In genomic region chr5:148175742-148176426, GRCm38 (mm10) we compare ENCODE assay signal across 14 mouse cellular contexts.
DNase-seq lines count a peak whose midpoint lies in the region; ATAC-seq and TF ChIP-seq lines count a peak whose summit lies in the region.
"Had no signal": no experiment of that assay in that cellular context is flagged by ENCODE, and none has a peak within 500 bp of the region (broad histone marks: within the 10 kb centered on the region; RNA-seq: fewer than 3 reads in every experiment).

No protein-coding gene starts in this region.

- no peak for DNase-seq in hindbrain, embryonic 11.5 days (ENCODE audit: low spot score)
- DNase-seq in hindbrain, postnatal 0 days (ENCODE audit: low spot score), result no peak
- DNase-seq in ES-CJ7 (ENCODE audit: low read depth, low spot score), result peak; percentile 72
- no peak for DNase-seq in forebrain, embryonic 11.5 days (ENCODE audit: low spot score)
- DNase-seq in heart, postnatal 36 days, result no peak
- no peak for DNase-seq in left cerebral cortex, postnatal 25 days (ENCODE audit: low spot score in 2 of 2)
- DNase-seq: adrenal gland, postnatal 14 days; B cell, adult 2 months; cerebellum, adult 9-10 months; thymus, postnatal 4 days had no signal

- H3K27me3 ChIP-seq in hindbrain, embryonic 11.5 days (ENCODE audit: control insufficient read depth, insufficient read depth, low read length), result no peaks in the 10 kb centered on the region
- H3K27me3 ChIP-seq in hindbrain, postnatal 0 days (ENCODE audit: insufficient read depth, low read length), result no peaks in the 10 kb centered on the region
- no peaks in the 10 kb centered on the region for H3K27me3 ChIP-seq in forebrain, embryonic 11.5 days (ENCODE audit: control insufficient read depth, insufficient read depth, low read length)
- no peaks in the 10 kb centered on the region for H3K27me3 ChIP-seq in midbrain, embryonic 13.5 days

- no peak for TF ChIP-seq CTCF in hindbrain, postnatal 0 days (IDR thresholded peaks at IDR 0.05; ENCODE audit: low read depth)

- no peak overlapping the region for H3K4me2 ChIP-seq in hindbrain, embryonic 11.5 days (replicated peaks; ENCODE audit: low read depth, low read length)
- no peak overlapping the region for H3K4me2 ChIP-seq in hindbrain, postnatal 0 days (ENCODE audit: low read depth, low read length)
- H3K4me2 ChIP-seq in forebrain, embryonic 11.5 days (ENCODE audit: low read depth, low read length, severe bottlenecking), result no peak overlapping the region
- no peak overlapping the region for H3K4me2 ChIP-seq in midbrain, embryonic 13.5 days (replicated peaks)

- H3K36me3 ChIP-seq in hindbrain, embryonic 11.5 days (ENCODE audit: control insufficient read depth, insufficient read depth, low read length), result no peaks in the 10 kb centered on the region
- H3K36me3 ChIP-seq in hindbrain, postnatal 0 days (ENCODE audit: insufficient read depth, low read length), result no peaks in the 10 kb centered on the region
- no peaks in the 10 kb centered on the region for H3K36me3 ChIP-seq in forebrain, embryonic 11.5 days (ENCODE audit: control insufficient read depth, insufficient read depth, low read length)
- no peaks in the 10 kb centered on the region for H3K36me3 ChIP-seq in midbrain, embryonic 13.5 days
- H3K36me3 ChIP-seq: G1E had no signal

- no peaks in the 10 kb centered on the region for H3K9me3 ChIP-seq in hindbrain, embryonic 11.5 days (ENCODE audit: control insufficient read depth, low read length)
- no peaks in the 10 kb centered on the region for H3K9me3 ChIP-seq in hindbrain, postnatal 0 days (ENCODE audit: low read length)
- H3K9me3 ChIP-seq in forebrain, embryonic 11.5 days (ENCODE audit: control insufficient read depth, low read length), result no peaks in the 10 kb centered on the region; the same call in 1 of the 2 replicates
- peaks cover 13% of the 10 kb centered on the region; the same call in 1 of the 2 replicates for H3K9me3 ChIP-seq in midbrain, embryonic 13.5 days

- intact Hi-C loops in heart, postnatal 36 days (cut with DNase I), result no loop called here
- intact Hi-C loops in left cerebral cortex, postnatal 25 days (cut with DNase I), result no loop called here

- H3K4me3 ChIP-seq in hindbrain, embryonic 11.5 days (ENCODE audit: low read depth, low read length), result no peak overlapping the region
- H3K4me3 ChIP-seq in hindbrain, postnatal 0 days (ENCODE audit: low read length), result no peak overlapping the region
- no peak overlapping the region for H3K4me3 ChIP-seq in forebrain, embryonic 11.5 days (ENCODE audit: low read depth, low read length)
- no peak overlapping the region for H3K4me3 ChIP-seq in midbrain, embryonic 13.5 days (replicated peaks)

- H3K4me1 ChIP-seq in hindbrain, embryonic 11.5 days (replicated peaks; ENCODE audit: control insufficient read depth, insufficient read depth, low read length), result no peaks in the 10 kb centered on the region
- no peaks in the 10 kb centered on the region for H3K4me1 ChIP-seq in hindbrain, postnatal 0 days (ENCODE audit: insufficient read depth, low read length)
- no peaks in the 10 kb centered on the region for H3K4me1 ChIP-seq in forebrain, embryonic 11.5 days (replicated peaks; ENCODE audit: control insufficient read depth, insufficient read depth, low read length)
- peaks cover 31% of the 10 kb centered on the region for H3K4me1 ChIP-seq in midbrain, embryonic 13.5 days (replicated peaks)

- H3K27ac ChIP-seq in hindbrain, embryonic 11.5 days (ENCODE audit: low read depth, low read length), result no peak overlapping the region
- H3K27ac ChIP-seq in hindbrain, postnatal 0 days, result no peak overlapping the region
- no peak overlapping the region for H3K27ac ChIP-seq in forebrain, embryonic 11.5 days (ENCODE audit: low read depth, low read length)
- H3K27ac ChIP-seq in midbrain, embryonic 13.5 days, result 0 out of 2 replicates have a peak overlapping the region, but pooled peaks have one; percentile 21
- H3K27ac ChIP-seq: macrophage had no signal

- WGBS in hindbrain, embryonic 11.5 days, result 47% methylated on average over 4 of the region's 4 CpGs
- 33% methylated on average over 4 of the region's 4 CpGs for WGBS in hindbrain, postnatal 0 days
- 35% methylated on average over 4 of the region's 4 CpGs for WGBS in forebrain, embryonic 11.5 days
- 26% methylated on average over 4 of the region's 4 CpGs for WGBS in midbrain, embryonic 13.5 days

- peak; percentile 69 for ATAC-seq in hindbrain, embryonic 11.5 days (ENCODE audit: low FRiP score)
- ATAC-seq in hindbrain, postnatal 0 days, result no peak
- ATAC-seq in forebrain, embryonic 11.5 days (replicated peaks; ENCODE audit: low FRiP score), result peak; percentile 76; the same call in 1 of the 2 replicates
- ATAC-seq in midbrain, embryonic 13.5 days, result peak; percentile 73
- ATAC-seq: inflammation-experienced regulatory T-cells, adult 6 months had no signal

- no peak overlapping the region for H3K9ac ChIP-seq in hindbrain, embryonic 11.5 days (ENCODE audit: low read depth, low read length)
- H3K9ac ChIP-seq in hindbrain, postnatal 0 days (replicated peaks; ENCODE audit: low read length), result no peak overlapping the region
- no peak overlapping the region for H3K9ac ChIP-seq in forebrain, embryonic 11.5 days (ENCODE audit: low read length)
- H3K9ac ChIP-seq in midbrain, embryonic 13.5 days (replicated peaks), result no peak overlapping the region
